Mouse (Mus musculus) kidney, adult 2 months (tissue): ENCODE measurements around the gene Thsd7a.

Source experiments
- CTCF ChIP-seq: fragments of 200-500 bp; conservative IDR thresholded peaks from 2 replicates; pipeline ENCODE4 v1.5.1; 2011; ENCODE audit warnings: low read depth, mild to moderate bottlenecking, control low read depth, low read length, moderate library complexity, mixed read lengths; ENCODE audit not compliant: insufficient read depth, insufficient read length
- POLR2A ChIP-seq: fragments of 200-500 bp; IDR thresholded peaks from one replicate; pipeline ENCODE4 v1.6.1; 2011; ENCODE audit warnings: low read depth, low read length, control low read depth

DNA sequence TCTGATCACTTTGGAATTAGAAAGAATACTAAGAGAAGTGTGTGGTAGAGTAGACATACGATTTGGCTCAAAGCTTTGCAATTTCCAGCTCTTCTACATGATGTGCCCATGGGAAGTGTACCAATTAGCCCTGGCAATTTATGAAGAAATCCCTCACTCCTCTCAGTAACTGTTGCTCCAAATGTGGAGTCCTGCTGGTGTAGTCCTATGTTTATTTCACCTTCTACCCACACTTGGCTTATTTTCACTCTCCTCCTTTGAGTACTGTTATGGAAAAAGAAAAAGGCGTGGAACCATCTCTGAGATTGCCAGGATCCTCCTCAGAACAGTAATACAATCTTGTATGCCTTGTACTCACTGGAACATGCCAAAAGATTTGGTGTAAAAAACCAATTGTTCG is 186.9 kb downstream of the Thsd7a start:
- TF ChIP-seq CTCF = no peak
- no peak for TF ChIP-seq POLR2A
